Mouse (Mus musculus): Measurements from ENCODE around the gene Msgn1.

Msgn1 gene

DNA sequence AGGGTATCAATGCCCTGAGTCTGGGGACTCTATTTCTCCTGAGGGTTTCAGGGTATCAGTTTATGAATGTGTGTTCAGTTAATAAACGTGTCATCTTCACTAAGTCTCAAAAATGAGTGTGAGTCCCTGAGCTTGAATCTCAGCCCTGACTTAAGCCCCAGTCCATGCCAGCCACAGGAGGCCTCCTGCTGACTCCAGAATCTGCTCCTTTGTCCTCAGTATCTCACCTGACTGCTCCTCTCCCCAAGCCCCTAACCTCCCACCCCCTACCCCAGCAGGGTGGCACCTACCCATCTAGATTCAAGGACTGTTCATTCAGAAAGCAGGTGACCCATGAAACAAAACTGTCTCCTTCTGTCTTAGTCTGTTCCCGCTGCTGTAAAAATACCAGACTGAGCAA lies 10.2 kb downstream of the Msgn1 start:
- no peak for DNase-seq (ENCODE audit: low read depth)

DNA sequence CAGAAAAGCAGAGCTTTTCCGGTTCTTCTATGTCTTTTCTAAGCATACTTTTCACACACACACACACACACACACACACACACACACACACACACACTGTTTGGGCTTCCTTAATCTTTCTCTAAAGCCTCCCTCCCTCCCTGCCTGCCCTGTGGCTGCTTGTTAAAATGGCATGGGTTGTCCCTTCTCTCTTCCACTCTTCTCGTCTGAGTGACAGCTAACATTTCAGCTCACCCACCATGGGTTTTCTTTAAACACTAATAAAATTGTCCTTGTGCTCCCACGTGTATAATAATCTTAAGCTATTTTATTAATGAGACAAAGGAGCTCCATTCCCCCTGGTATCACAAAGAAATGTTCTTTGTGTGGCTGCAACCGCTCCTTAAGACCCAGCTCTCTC lies 10.7 kb downstream of the Msgn1 start:
- no peak for DNase-seq (ENCODE audit: low read depth)

DNA sequence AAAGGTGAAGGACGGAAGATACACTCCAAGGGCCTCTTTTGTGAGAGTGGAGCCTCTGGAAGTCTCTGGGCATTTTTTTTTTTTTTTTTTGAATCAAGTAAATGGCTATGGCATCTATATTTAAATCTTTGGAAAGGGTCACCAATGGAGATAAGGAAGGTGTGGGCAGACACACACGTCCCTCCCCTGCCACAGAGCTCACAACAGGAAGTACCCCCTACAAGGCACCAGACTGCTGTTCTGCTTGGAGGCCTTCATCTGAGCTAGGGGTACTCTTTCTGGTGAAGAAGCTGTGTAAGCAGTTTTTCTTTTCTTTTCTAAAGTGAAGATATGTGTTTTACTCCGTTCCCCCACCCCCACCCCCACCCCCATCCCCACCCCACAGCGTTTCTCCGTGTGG lies 11.9 kb downstream of the Msgn1 start:
- no peak for DNase-seq (ENCODE audit: low read depth)

DNA sequence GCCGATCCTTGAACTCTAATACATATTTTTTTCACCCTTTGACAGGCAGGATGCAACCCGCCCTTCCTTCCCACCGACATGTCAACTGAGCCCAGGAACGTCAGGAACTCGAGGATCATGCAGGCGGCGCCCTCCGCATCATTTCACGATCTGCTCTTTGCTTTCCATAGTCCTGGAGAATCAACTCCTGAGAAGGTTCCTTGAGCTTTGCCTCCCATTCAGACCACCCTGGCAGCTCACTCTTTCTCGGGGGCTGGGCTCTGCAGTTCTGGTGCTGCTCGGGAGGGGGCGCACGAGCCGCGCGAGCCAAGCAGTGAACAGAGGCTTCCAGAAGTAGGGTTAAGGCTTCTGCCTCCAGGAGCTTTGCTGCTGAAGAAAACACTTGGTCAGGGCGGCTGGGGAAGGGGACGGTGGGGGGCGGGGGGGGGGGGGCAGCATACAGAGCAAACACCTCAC lies 12.6 kb downstream of the Msgn1 start:
- no peak for DNase-seq (ENCODE audit: low read depth)

DNA sequence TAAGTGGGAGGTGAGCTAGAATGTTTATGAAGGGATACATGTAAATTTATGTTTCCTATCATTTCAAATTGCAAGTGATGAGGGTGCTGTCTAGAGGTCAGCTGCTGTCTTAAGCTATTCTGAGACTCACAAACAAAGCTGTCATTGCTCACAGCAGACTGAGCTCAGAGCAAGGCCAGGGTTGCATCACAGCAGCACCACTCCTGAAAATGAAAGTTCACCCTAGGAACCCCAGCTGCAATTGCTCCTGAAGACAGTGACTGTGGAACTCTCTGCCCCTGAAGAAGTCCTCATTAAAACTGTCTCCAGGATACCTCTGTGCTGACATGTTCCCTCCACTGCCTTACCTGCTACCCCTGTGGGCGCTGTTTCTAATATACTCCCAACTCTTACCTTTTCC lies 13.7 kb downstream of the Msgn1 start:
- no peak for DNase-seq (ENCODE audit: low read depth)

DNA sequence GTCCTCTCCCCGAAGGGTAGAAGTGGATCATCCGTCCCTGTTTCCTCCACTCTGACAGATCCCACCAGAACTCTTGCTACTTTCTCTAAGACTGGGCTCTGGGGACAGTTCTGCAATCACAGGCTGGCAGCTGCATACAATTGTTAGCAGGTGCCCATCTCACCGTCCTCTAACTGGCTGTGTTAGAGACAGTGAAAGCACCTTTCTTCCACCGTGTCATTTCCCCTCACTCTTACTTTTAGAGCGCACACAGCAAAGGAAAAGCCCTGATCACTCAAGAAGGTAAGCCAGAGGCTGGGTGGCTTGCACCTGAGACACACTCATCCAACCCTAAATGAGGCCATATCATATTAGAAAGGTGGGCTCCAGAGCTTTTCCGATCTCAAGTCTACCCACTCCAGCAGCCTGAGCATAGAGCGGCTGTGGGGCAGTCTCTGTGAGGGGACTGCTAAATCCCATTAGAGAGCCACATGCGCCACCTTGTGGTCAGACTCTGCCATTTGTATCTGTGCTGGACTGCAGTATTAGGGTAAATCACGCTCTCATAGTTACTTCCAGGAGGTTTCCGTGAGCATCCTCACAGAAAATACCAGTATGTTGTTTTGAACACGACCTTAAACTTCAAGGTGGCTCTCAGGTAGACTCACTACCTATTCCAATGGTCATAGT lies 30.2 kb downstream of the Msgn1 start:
- DNase-seq (ENCODE audit: low read depth): peak; percentile 39

DNA sequence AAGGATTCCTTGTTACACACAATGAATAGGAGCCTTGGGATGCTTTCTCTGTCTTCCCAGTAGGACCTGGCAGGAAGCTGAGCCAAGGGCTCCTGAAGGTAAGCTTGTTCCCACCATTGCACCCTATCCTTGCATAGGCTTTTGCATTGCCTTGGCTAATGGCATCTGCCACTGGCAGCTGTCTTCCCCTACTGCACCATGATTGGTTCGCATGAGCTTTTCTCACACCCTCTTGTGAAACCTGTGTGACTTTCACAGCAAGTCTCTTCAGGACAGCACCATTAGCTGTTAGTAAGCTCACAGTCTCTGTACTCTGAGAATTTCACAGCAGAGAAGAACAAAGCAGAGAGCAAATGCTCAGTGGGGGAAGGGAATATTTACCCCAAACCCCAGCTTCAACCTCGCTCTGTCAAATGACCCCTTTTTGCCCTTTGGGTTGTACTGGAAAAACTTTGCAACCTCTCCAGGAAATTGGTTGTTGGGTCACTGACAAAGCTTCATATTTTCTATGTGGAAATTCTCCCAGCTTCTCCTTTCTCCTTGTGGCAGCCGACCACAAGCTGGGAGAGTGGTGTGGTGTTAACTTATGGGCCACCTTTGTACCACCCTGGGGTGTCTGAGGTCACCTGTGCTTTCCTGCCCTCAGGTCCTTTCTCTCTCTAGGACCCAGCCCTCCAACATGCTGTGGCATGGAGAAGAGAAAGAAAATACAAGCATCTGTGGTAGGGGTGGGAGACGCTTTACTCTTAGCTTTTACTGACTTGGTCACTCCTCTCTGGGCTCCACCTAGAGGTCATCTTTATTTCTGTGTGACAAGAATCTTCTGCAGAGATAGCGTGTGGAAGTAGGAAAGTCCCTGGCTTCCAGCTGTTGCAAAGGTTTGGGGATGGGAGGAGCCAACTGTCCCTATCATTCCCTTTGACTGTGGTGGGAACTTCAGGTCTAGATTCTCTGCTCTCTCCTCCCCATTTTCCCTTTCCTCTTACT lies 31.1 kb downstream of the Msgn1 start:
- DNase-seq (ENCODE audit: low read depth): no peak

DNA sequence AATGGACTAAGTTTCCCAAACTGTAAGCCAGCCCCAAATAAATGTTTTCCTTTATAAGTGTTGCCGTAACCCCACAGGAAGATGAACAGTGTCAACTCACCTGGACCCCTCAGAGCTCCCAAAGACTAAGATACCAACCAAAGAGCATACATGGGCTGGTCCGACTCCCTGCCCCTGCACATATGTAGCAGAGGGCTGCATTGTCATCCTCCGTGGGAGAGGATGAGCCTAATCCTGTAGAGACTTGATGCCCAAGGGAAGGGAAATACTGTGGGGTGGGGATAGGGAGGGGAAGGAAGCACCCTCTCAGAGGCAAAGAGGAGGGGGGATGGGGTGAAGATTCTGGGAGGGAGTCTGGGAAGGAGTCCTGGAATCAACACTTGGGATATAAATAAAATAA lies 50.1 kb downstream of the Msgn1 start:
- no peak for DNase-seq (ENCODE audit: low read depth)

Measured in c-Kit-positive CD71-positive TER-119-negative erythroid progenitor cells, embryonic 14.5 days (primary cell).